Mouse (Mus musculus): ENCODE measurements at regions not wholly inside any gene's neighbourhood (a gene's known extent, or its start where the extent isn't known, plus 50 kb on each side); places are given as distances from the start of the nearest gene placed in this dataset.
A peak's percentile ranks its signal among the peaks of the same experiment; 100 is the strongest.
"Not testable (repeated sequence)": the region's sequence is repeated elsewhere in the genome, so short reads cannot be mapped to it uniquely, and the experiment has no call there.

DNA sequence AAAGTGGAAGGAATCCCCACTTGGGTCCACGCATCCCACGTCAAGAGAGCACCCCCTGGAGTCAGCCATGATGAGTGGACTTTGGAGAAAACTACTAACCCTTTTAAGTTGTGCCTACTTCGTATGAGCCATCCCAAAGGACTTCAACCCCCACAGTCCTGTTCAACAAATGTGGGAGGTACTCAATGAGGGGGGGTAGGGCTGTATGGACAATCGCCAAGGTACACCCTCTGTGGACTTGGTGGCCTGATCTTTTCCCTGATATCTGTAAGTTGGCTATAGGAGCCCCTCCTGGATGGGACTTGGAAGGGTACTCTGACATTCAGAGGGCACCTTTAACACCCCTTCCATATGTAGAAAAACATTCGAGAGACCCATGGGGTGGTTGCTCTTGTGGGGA lies 256.5 kb upstream of the Olfr161 start:
- not testable (repeated sequence) for H3K4me1 ChIP-seq (ENCODE audit: control insufficient read depth, insufficient read depth, low read length); ATAC-seq (replicated peaks; ENCODE audit: insufficient number of reproducible peaks, low FRiP score, low TSS enrichment, low read depth); H3K4me3 ChIP-seq (ENCODE audit: low read depth, low read length); DNase-seq (ENCODE audit: low spot score); H3K9ac ChIP-seq (replicated peaks; ENCODE audit: low read length); H3K27me3 ChIP-seq (ENCODE audit: control insufficient read depth, insufficient read depth, low read length); H3K36me3 ChIP-seq (replicated peaks; ENCODE audit: control insufficient read depth, insufficient read depth, low read depth, low read length); H3K4me2 ChIP-seq (ENCODE audit: low read depth, low read length); H3K9me3 ChIP-seq (replicated peaks; ENCODE audit: control insufficient read depth, low read length); H3K27ac ChIP-seq (replicated peaks; ENCODE audit: low read depth, low read length)
- WGBS, result 85% methylated on average over 3 of the region's 5 CpGs

- not testable (repeated sequence) for H3K27ac ChIP-seq (replicated peaks; ENCODE audit: low read depth, low read length); DNase-seq (ENCODE audit: low spot score); H3K4me2 ChIP-seq (ENCODE audit: low read depth, low read length); H3K36me3 ChIP-seq (replicated peaks; ENCODE audit: control insufficient read depth, insufficient read depth, low read depth, low read length); ATAC-seq (replicated peaks; ENCODE audit: insufficient number of reproducible peaks, low FRiP score, low TSS enrichment, low read depth); H3K9ac ChIP-seq (replicated peaks; ENCODE audit: low read length); H3K9me3 ChIP-seq (replicated peaks; ENCODE audit: control insufficient read depth, low read length); H3K4me1 ChIP-seq (ENCODE audit: control insufficient read depth, insufficient read depth, low read length); H3K27me3 ChIP-seq (ENCODE audit: control insufficient read depth, insufficient read depth, low read length); H3K4me3 ChIP-seq (ENCODE audit: low read depth, low read length)
- WGBS, result 33% methylated on average over 4 of the region's 4 CpGs
Observed at GRCm38 (mm10) chr16:3343372-3343771, 247.5 kb upstream of the Olfr161 start.

DNA sequence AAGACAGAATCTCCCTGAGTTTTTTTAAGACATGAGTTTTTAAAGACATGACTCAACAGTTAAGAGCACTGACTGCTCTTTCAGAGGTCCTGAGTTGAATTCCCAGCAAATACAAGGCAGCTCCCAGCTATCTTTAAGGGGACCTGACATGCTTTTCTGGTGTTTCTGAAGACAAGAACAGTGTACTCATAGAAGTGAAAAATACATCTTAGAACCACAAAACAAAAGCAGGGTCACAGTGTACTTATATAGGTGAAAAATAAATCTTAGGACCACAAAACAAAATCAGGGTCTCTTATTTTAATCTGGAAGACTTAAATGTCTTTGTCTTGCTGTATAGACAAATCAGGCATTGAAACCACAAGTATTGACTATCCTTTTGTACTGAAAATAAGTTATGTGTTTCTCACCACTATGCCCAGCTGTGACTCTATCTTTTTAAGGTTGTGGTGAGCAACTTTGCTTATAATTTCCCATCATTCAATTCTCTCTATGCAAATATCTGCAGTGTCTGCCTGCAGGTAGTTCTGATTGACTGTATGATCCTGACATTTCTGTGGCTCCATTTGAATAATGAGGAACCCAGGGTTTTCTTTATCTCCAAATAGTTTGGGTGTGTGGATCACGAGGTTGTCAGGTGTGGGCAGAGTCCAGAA lies 246.0 kb upstream of the Olfr161 start:
- not testable (repeated sequence) for H3K27me3 ChIP-seq (ENCODE audit: control insufficient read depth, insufficient read depth, low read length); H3K9ac ChIP-seq (replicated peaks; ENCODE audit: low read length); H3K27ac ChIP-seq (replicated peaks; ENCODE audit: low read depth, low read length); H3K4me3 ChIP-seq (ENCODE audit: low read depth, low read length); H3K4me2 ChIP-seq (ENCODE audit: low read depth, low read length); ATAC-seq (replicated peaks; ENCODE audit: insufficient number of reproducible peaks, low FRiP score, low TSS enrichment, low read depth); H3K36me3 ChIP-seq (replicated peaks; ENCODE audit: control insufficient read depth, insufficient read depth, low read depth, low read length); H3K9me3 ChIP-seq (replicated peaks; ENCODE audit: control insufficient read depth, low read length); H3K4me1 ChIP-seq (ENCODE audit: control insufficient read depth, insufficient read depth, low read length); DNase-seq (ENCODE audit: low spot score)
- WGBS, result no CpG with 5 or more reads among the region's 1 CpGs

DNA sequence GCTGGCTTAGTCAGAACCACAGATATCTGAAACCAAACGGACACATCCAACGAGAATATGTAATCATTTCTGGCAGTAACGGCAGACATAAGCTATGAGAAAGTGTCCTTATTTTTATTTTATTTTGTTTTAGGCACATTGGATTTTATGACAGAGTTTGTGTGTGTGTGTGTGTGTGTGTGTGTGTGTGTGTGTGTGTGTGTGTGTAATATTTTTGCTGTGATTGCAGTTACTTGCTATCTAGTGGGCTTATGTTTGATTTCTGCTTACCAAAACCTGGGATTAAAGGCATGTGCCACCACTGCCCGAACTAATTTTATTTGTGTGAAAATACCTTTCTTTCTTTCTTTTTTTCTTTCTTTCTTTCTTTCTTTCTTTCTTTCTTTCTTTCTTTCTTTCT lies 241.5 kb upstream of the Olfr161 start:
- not testable (repeated sequence) for H3K4me1 ChIP-seq (ENCODE audit: control insufficient read depth, insufficient read depth, low read length); H3K9me3 ChIP-seq (replicated peaks; ENCODE audit: control insufficient read depth, low read length); H3K9ac ChIP-seq (replicated peaks; ENCODE audit: low read length); H3K4me3 ChIP-seq (ENCODE audit: low read depth, low read length); DNase-seq (ENCODE audit: low spot score); H3K27me3 ChIP-seq (ENCODE audit: control insufficient read depth, insufficient read depth, low read length); ATAC-seq (replicated peaks; ENCODE audit: insufficient number of reproducible peaks, low FRiP score, low TSS enrichment, low read depth); H3K4me2 ChIP-seq (ENCODE audit: low read depth, low read length); H3K27ac ChIP-seq (replicated peaks; ENCODE audit: low read depth, low read length); H3K36me3 ChIP-seq (replicated peaks; ENCODE audit: control insufficient read depth, insufficient read depth, low read depth, low read length)
- 91% methylated on average over 1 of the region's 4 CpGs for WGBS

GRCm38 (mm10) chr16:3349850-3350547 lies 240.8 kb upstream of the Olfr161 start:
- not testable (repeated sequence) for H3K4me1 ChIP-seq (ENCODE audit: control insufficient read depth, insufficient read depth, low read length); H3K36me3 ChIP-seq (replicated peaks; ENCODE audit: control insufficient read depth, insufficient read depth, low read depth, low read length); H3K4me2 ChIP-seq (ENCODE audit: low read depth, low read length); H3K27me3 ChIP-seq (ENCODE audit: control insufficient read depth, insufficient read depth, low read length); DNase-seq (ENCODE audit: low spot score); H3K9me3 ChIP-seq (replicated peaks; ENCODE audit: control insufficient read depth, low read length); H3K27ac ChIP-seq (replicated peaks; ENCODE audit: low read depth, low read length); H3K4me3 ChIP-seq (ENCODE audit: low read depth, low read length); H3K9ac ChIP-seq (replicated peaks; ENCODE audit: low read length)
- 66% methylated on average over 2 of the region's 4 CpGs for WGBS
- ATAC-seq (replicated peaks; ENCODE audit: insufficient number of reproducible peaks, low FRiP score, low TSS enrichment, low read depth), result 0 out of 2 replicates have a peak, but pooled peaks have one; percentile 19

DNA sequence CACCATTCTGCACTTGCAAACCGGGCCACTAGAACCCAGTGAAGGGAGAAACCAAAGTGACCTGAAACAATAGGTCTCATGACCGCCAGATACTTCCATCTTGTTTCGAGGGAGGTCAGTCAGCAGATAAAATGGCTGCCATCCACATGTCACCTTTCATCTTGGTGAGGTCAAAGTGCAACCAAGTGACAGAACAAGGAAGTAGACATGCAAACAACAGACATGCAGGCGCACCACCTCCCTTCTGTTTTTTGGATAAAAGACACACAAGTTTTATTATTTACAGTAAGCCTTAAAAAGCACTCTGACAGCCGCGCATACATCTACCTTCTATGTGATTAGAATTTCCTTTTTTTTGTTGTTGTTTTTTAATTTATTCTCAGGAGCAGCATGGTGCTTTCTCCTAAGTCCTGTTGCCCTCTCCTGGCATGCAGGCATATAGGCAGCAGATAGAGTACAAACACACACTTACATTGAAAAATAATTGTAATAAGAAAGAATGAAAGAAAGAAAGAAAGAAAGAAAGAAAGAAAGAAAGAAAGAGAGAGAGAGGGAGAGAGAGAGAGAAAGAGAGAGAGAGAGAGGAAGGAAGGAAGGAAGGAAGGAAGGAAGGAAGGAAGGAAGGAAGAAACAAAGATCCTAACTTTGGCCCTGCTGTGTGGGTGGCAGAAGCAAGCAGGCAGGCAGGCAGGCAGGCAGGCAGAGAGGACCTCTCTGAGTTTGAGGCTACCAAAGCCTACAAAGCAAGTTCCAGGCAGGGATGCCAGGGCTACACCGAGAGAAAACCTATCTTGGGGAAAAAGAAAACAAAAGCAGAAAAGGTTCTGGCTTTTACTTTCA lies 240.0 kb upstream of the Olfr161 start:
- not testable (repeated sequence) for H3K36me3 ChIP-seq (replicated peaks; ENCODE audit: control insufficient read depth, insufficient read depth, low read depth, low read length); H3K27ac ChIP-seq (replicated peaks; ENCODE audit: low read depth, low read length); H3K27me3 ChIP-seq (ENCODE audit: control insufficient read depth, insufficient read depth, low read length); H3K4me2 ChIP-seq (ENCODE audit: low read depth, low read length); H3K4me1 ChIP-seq (ENCODE audit: control insufficient read depth, insufficient read depth, low read length); H3K4me3 ChIP-seq (ENCODE audit: low read depth, low read length); H3K9me3 ChIP-seq (replicated peaks; ENCODE audit: control insufficient read depth, low read length); H3K9ac ChIP-seq (replicated peaks; ENCODE audit: low read length)
- peak; percentile 91 for ATAC-seq (replicated peaks; ENCODE audit: insufficient number of reproducible peaks, low FRiP score, low TSS enrichment, low read depth)
- WGBS, result 86% methylated on average over 5 of the region's 7 CpGs
- DNase-seq (ENCODE audit: low spot score), result peak; percentile 63

DNA sequence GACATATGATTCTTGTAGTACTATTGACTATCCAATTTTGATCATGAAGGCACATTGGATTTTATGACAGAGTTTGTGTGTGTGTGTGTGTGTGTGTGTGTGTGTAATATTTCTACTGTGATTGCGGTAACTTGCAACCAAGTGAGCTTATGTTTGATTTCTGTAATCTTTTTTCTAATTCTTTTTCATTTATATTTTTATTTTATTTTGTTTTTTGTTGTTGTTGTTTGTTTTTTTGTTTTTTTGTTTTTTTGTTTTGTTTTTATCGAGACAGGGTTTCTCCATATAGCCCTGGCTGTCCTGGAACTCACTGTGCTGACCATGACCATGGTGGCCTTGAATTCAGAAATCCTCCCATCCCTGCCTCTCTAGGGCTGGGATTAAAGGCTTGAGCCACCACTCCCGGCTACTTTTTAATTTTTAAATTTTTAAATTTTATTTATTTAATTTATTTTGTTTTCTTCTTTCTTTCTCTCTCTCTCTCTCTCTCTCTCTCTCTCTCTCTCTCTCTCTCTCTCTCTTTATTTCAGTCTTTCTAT lies 239.3 kb upstream of the Olfr161 start:
- WGBS, result 79% methylated on average over 3 of the region's 3 CpGs
- ATAC-seq (replicated peaks; ENCODE audit: insufficient number of reproducible peaks, low FRiP score, low TSS enrichment, low read depth), result peak; percentile 98
- DNase-seq (ENCODE audit: low spot score); H3K9me3 ChIP-seq (replicated peaks; ENCODE audit: control insufficient read depth, low read length); H3K27ac ChIP-seq (replicated peaks; ENCODE audit: low read depth, low read length); H3K4me1 ChIP-seq (ENCODE audit: control insufficient read depth, insufficient read depth, low read length); H3K4me3 ChIP-seq (ENCODE audit: low read depth, low read length); H3K9ac ChIP-seq (replicated peaks; ENCODE audit: low read length); H3K4me2 ChIP-seq (ENCODE audit: low read depth, low read length); H3K36me3 ChIP-seq (replicated peaks; ENCODE audit: control insufficient read depth, insufficient read depth, low read depth, low read length); H3K27me3 ChIP-seq (ENCODE audit: control insufficient read depth, insufficient read depth, low read length): not testable (repeated sequence)
